Mouse (Mus musculus) stomach, postnatal 0 days (tissue): ENCODE data around the gene Arid1b. TPM values are rescaled to one million over a fixed set of nuclear protein-coding genes. Genes with fewer than 3 reads are reported as not detected.

ENCODE experiments used
- ATAC-seq: fragments of 200-750 bp; cut with Nextera tagmentation; 2 replicates; pipeline ENCODE4 v1.8.0; 2017; ENCODE audit not compliant: low FRiP score, low TSS enrichment
- DNase-seq: peaks from one replicate; pipeline ENCODE4 v3.0.0-alpha.2; 2016; ENCODE audit warnings: low spot score
- H3K27ac ChIP-seq: fragments of 300-500 bp; sonication (generic); replicated peaks from 2 replicates; pipeline ENCODE4 v1.5.1; 2014; ENCODE audit warnings: mild to moderate bottlenecking, control low read depth
- H3K27me3 ChIP-seq: fragments of 300-500 bp; sonication (generic); 2 replicates; pipeline ENCODE4 v1.6.1; 2014; ENCODE audit warnings: low read length; ENCODE audit not compliant: control insufficient read depth, insufficient read depth
- H3K36me3 ChIP-seq: fragments of 300-500 bp; sonication (generic); 2 replicates; pipeline ENCODE4 v1.6.1; 2014; ENCODE audit warnings: low read length, mixed read lengths; ENCODE audit not compliant: control insufficient read depth, insufficient read depth
- H3K4me1 ChIP-seq: fragments of 300-500 bp; sonication (generic); replicated peaks from 2 replicates; pipeline ENCODE4 v1.6.1; 2014; ENCODE audit warnings: antibody characterized with exemption; ENCODE audit not compliant: control insufficient read depth, insufficient read depth
- H3K4me2 ChIP-seq: fragments of 300-500 bp; sonication (generic); replicated peaks from 2 replicates; pipeline ENCODE4 v1.6.1; 2014; ENCODE audit warnings: low read depth, mild to moderate bottlenecking, control low read depth, moderate library complexity
- H3K4me3 ChIP-seq: fragments of 300-500 bp; sonication (generic); 2 replicates; pipeline ENCODE4 v1.5.1; 2014; ENCODE audit warnings: low read depth, low read length, control low read depth
- H3K9ac ChIP-seq: fragments of 300-500 bp; sonication (generic); 2 replicates; pipeline ENCODE4 v1.6.1; 2014; ENCODE audit warnings: mild to moderate bottlenecking, low read length, control low read depth, mixed read lengths
- H3K9me3 ChIP-seq: fragments of 300-500 bp; sonication (generic); 2 replicates; pipeline ENCODE4 v1.6.1; 2016; ENCODE audit warnings: low read length; ENCODE audit not compliant: control insufficient read depth
- CTCF ChIP-seq: IDR thresholded peaks from 2 replicates; pipeline ENCODE4 v1.5.1; 2016; ENCODE audit warnings: antibody characterized with exemption, low read depth, mild to moderate bottlenecking, moderate library complexity
- EP300 ChIP-seq: optimal IDR thresholded peaks from 2 replicates; pipeline ENCODE3; 2016; ENCODE audit warnings: antibody characterized with exemption
- WGBS: fragments of 180-500 bp; shearing (Covaris S2); extraction: QIAGEN DNeasy Blood & Tissue Kit; methylation state at CpG from one replicate; pipeline ENCODE4 v1.1.7; 2014; 5-methylcytosine and 5-hydroxymethylcytosine counted together
- polyA plus RNA-seq: library from polyadenylated mRNA; unstranded; fragments of >200 nt; fragmentation: Nextera tagmentation; extraction: Ambion mirVana; gene quantifications from 2 replicates; pipeline ENCODE4 v1.2.1, GENCODE M21; 2015

Gene Arid1b
- polyA plus RNA-seq, 1 experiment from 2014 or later, result 5.6 TPM

DNA sequence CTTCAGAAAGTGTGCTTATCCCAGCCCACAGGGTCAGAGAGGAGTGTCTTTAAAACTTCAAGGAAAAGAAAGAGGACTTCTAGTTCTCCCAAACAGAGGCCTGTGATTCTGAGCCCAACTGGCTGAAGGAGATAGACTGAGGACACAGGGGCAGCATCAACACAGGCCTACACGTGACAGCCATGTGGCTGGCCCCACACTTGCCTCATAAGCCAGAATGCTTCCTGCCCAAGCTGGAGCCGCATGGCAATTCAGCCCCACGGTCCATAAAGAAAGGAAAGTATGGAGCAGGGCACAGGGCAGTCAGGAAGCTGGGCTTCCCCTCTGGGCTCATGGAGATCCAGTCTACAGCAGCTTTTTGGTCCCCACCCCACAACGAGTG is 293.1 kb downstream of the Arid1b start:
- no peak overlapping the region for H3K4me2 ChIP-seq
- H3K36me3 ChIP-seq, result 0 out of 2 replicates have a peak, but pooled peaks cover 8% of the 10 kb centered on the region
- no peaks in the 10 kb centered on the region for H3K9me3 ChIP-seq
- H3K27me3 ChIP-seq, result no peaks in the 10 kb centered on the region
- DNase-seq (no peak), ATAC-seq (no peak)
- peaks cover 3% of the 10 kb centered on the region; the same call in 1 of the 2 replicates for H3K4me1 ChIP-seq
- 0 out of 2 replicates have a peak overlapping the region, but pooled peaks have one; percentile 18 for H3K27ac ChIP-seq
- no peak overlapping the region; the same call in 1 of the 2 replicates for H3K9ac ChIP-seq
- TF ChIP-seq EP300, result no peak
- no peak for TF ChIP-seq CTCF
- H3K4me3 ChIP-seq, result no peak overlapping the region
- WGBS, result 69% methylated on average over 4 of the region's 4 CpGs

GRCm38 (mm10) chr17:5287641-5288040 is 293.5 kb downstream of the Arid1b start:
- H3K4me1 ChIP-seq, result peaks cover 3% of the 10 kb centered on the region; the same call in 1 of the 2 replicates
- DNase-seq, result no peak
- H3K27ac ChIP-seq, result 0 out of 2 replicates have a peak overlapping the region, but pooled peaks have one; percentile 18
- WGBS, result 65% methylated on average over 9 of the region's 9 CpGs
- no peaks in the 10 kb centered on the region for H3K27me3 ChIP-seq
- H3K9me3 ChIP-seq, result no peaks in the 10 kb centered on the region
- no peak for TF ChIP-seq EP300
- TF ChIP-seq CTCF, result no peak
- ATAC-seq, result no peak
- H3K4me3 ChIP-seq, result no peak overlapping the region
- no peak overlapping the region for H3K9ac ChIP-seq
- H3K4me2 ChIP-seq, result no peak overlapping the region
- H3K36me3 ChIP-seq, result 0 out of 2 replicates have a peak, but pooled peaks cover 8% of the 10 kb centered on the region

DNA sequence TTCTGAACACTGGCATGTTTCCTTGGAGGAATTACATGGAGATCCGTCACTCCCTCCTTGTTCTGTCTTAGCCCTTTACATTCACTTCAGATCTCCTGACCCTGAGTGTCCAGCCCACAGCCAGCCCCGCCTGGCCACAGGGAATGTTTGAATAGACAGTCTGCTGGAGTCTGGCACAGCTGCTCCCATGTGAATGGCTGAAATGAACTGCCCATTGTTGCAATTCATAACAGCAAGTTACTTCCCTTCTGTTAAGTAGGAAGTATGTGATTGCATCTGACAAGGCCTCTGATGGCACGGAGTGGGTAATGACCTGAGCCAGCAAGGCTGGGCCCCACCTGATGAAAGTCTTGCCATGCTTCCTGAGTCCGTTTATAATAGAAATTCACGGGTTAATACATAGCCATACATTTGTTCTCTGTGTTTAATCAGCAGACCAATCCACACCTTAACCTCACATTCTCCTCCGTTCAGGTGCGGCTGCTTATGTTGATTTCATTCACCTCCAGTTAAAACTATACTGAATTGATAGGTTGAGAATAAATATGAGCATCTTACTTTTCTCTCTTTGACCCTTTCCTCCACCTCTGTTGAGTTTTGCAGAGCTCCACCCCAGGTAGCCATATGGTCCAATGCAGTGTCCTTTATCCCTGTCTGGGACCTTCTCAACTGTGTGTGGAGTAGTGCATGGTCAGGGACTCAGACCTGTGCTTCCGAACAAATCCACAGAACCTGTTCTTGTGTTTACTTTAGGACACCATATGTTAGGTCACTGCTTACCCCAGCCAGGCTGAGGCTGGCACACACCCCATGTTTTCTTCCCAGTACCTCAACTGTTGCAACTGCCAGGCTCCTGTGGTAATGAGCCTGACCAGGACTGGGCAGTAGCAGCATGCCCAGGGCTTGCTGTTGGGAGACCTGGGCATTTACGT is 299.8 kb downstream of the Arid1b start:
- H3K9ac ChIP-seq, result no peak overlapping the region
- no peaks in the 10 kb centered on the region for H3K27me3 ChIP-seq
- no peak overlapping the region for H3K4me2 ChIP-seq
- H3K4me3 ChIP-seq, result no peak overlapping the region
- no peak for TF ChIP-seq CTCF
- TF ChIP-seq EP300, result no peak
- peak overlapping the region; percentile 77; the same call in 1 of the 2 replicates for H3K27ac ChIP-seq
- H3K4me1 ChIP-seq, result peaks cover 3% of the 10 kb centered on the region; the same call in 1 of the 2 replicates
- DNase-seq (peak; percentile 47), ATAC-seq (peak; percentile 73)
- H3K9me3 ChIP-seq, result no peaks in the 10 kb centered on the region
- WGBS, result 40% methylated on average over 9 of the region's 9 CpGs
- 0 out of 2 replicates have a peak, but pooled peaks cover 4% of the 10 kb centered on the region for H3K36me3 ChIP-seq

DNA sequence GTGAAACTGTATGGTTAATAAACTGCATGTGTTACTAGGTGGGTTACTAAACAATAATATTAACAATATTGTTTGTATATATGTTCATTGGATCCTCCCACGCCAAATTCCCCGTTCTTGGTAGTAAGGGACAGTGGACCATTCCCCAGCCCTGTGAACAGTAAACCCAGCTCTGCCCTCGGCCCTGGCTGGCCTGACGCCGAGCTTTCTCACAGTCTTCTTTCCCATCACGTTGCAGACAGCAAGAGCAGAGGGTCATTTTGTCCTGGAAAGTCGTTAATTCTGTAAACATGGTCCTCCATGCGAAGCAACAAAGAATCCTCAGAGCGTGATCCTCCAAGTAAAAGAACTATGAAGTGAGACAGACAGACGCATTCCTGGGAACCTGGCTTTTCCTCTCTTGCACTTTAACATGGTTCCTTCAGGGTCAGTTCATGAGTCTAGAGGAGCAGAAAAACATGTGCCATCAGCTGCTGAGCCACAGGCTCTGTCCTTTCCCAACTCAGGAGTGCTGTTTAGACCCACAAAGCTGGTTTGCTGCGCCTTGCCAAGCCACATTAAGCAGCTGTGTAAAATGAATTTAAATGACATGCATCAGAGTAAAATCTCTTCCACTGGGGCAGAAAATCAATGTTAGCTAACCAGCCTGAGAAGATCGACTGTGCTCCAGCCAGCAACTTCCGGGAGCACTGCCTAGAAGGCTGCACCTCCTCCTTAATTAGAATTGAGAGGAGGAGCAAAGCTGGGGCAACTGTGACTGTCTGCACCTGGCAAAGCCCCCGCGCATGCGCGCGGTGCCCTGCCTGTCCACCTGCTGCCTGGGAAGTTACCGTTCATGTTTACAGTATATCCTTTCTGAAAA is 301.2 kb downstream of the Arid1b start:
- Histone ChIP-seq H3K36me3 (0 out of 2 replicates have a peak, but pooled peaks cover 4% of the 10 kb centered on the region), H3K9ac (no peak overlapping the region), H3K4me2 (peak overlapping the region; percentile 38; the same call in 1 of the 2 replicates), H3K4me1 (peaks cover 3% of the 10 kb centered on the region; the same call in 1 of the 2 replicates), H3K9me3 (no peaks in the 10 kb centered on the region), H3K27me3 (no peaks in the 10 kb centered on the region), H3K4me3 (peak overlapping the region; percentile 12; the same call in 1 of the 2 replicates), H3K27ac (peak overlapping the region; percentile 80)
- DNase-seq (peak; percentile 87), ATAC-seq (peak; percentile 91)
- TF ChIP-seq EP300 (no peak), CTCF (no peak)
- 48% methylated on average over 19 of the region's 19 CpGs for WGBS

GRCm38 (mm10) chr17:5295948-5296262 is 301.8 kb downstream of the Arid1b start:
- Histone ChIP-seq H3K27ac (peak overlapping the region; percentile 80), H3K4me3 (peak overlapping the region; percentile 12; the same call in 1 of the 2 replicates), H3K36me3 (0 out of 2 replicates have a peak, but pooled peaks cover 4% of the 10 kb centered on the region), H3K9me3 (no peaks in the 10 kb centered on the region), H3K4me2 (peak overlapping the region; percentile 38; the same call in 1 of the 2 replicates), H3K9ac (no peak overlapping the region), H3K27me3 (no peaks in the 10 kb centered on the region), H3K4me1 (peaks cover 3% of the 10 kb centered on the region; the same call in 1 of the 2 replicates)
- DNase-seq (no peak), ATAC-seq (no peak)
- WGBS, result 59% methylated on average over 7 of the region's 7 CpGs
- TF ChIP-seq CTCF (no peak), EP300 (no peak)
